Mouse (Mus musculus) lung, embryonic 14.5 days (tissue): Measurements from ENCODE around the gene Esyt1. TPM values are rescaled to one million over a fixed set of nuclear protein-coding genes. Genes with fewer than 3 reads are reported as not detected.

ENCODE experiments used
- ATAC-seq: fragments of 200-750 bp; cut with Nextera tagmentation; 2 replicates; pipeline ENCODE4 v1.8.0; 2017; ENCODE audit warnings: mild to moderate bottlenecking, moderate TSS enrichment, moderate library complexity; ENCODE audit not compliant: insufficient read depth
- DNase-seq: peaks from one replicate; pipeline ENCODE4 v3.0.0-alpha.2; 2015
- H3K27ac ChIP-seq: fragments of 300-500 bp; sonication (generic); 2 replicates; pipeline ENCODE4 v1.5.1; 2014; ENCODE audit warnings: low read depth, mild to moderate bottlenecking, moderate library complexity
- H3K27me3 ChIP-seq: fragments of 300-500 bp; sonication (generic); 2 replicates; pipeline ENCODE4 v1.6.1; 2014; ENCODE audit warnings: low read length, control low read depth; ENCODE audit not compliant: insufficient read depth
- H3K36me3 ChIP-seq: fragments of 300-500 bp; sonication (generic); 2 replicates; pipeline ENCODE4 v1.6.1; 2014; ENCODE audit warnings: control low read depth; ENCODE audit not compliant: insufficient read depth
- H3K4me1 ChIP-seq: fragments of 300-500 bp; sonication (generic); 2 replicates; pipeline ENCODE4 v1.6.1; 2014; ENCODE audit warnings: antibody characterized with exemption, control low read depth; ENCODE audit not compliant: insufficient read depth
- H3K4me2 ChIP-seq: fragments of 300-500 bp; sonication (generic); 2 replicates; pipeline ENCODE4 v1.6.1; 2014; ENCODE audit warnings: mild to moderate bottlenecking
- H3K4me3 ChIP-seq: fragments of 300-500 bp; sonication (generic); 2 replicates; pipeline ENCODE4 v1.5.1; 2014; ENCODE audit warnings: low read depth, low read length
- H3K9ac ChIP-seq: fragments of 300-500 bp; sonication (generic); 2 replicates; pipeline ENCODE4 v1.6.1; 2014
- H3K9me3 ChIP-seq: fragments of 300-500 bp; sonication (generic); 2 replicates; pipeline ENCODE4 v1.6.1; 2016; ENCODE audit warnings: low read depth, low read length, control low read depth
- CTCF ChIP-seq: IDR thresholded peaks from 2 replicates; pipeline ENCODE4 v1.5.1; 2016; ENCODE audit warnings: antibody characterized with exemption, low read depth
- WGBS: fragments of 180-500 bp; shearing (Covaris S2); extraction: QIAGEN DNeasy Blood & Tissue Kit; methylation state at CpG from one replicate; pipeline ENCODE4 v1.1.7; 2014; 5-methylcytosine and 5-hydroxymethylcytosine counted together
- polyA plus RNA-seq: library from polyadenylated mRNA; unstranded; fragments of >200 nt; fragmentation: Nextera tagmentation; extraction: Ambion mirVana; gene quantifications from 2 replicates; pipeline ENCODE4 v1.2.1, GENCODE M21; 2014

Esyt1 gene
- 21.5 and 23.0 TPM in 2 replicates for polyA plus RNA-seq

GRCm38 (mm10) chr10:128525671-128526308, at the start of gene Esyt1:
Esyt1 (minus strand) TSS chr10:128525871.
- peak within 1 kb of the TSS; percentile 80 for H3K27ac ChIP-seq
- under 1% methylated on average over 37 of the region's 37 CpGs for WGBS
- H3K9me3 ChIP-seq, result no peaks in the 10 kb centered on the region

GRCm38 (mm10) chr10:128575063-128575462, 49.4 kb upstream of the Esyt1 start:
- Histone ChIP-seq H3K27ac (no peak overlapping the region), H3K4me1 (no peaks in the 10 kb centered on the region), H3K4me2 (no peak overlapping the region), H3K9me3 (no peaks in the 10 kb centered on the region), H3K36me3 (peaks cover 28% of the 10 kb centered on the region), H3K4me3 (no peak overlapping the region), H3K9ac (no peak overlapping the region), H3K27me3 (no peaks in the 10 kb centered on the region)
- DNase-seq, result no peak
- ATAC-seq, result no peak
- 93% methylated on average over 2 of the region's 2 CpGs for WGBS
- TF ChIP-seq CTCF, result peak; percentile 53

More at GRCm38 (mm10) chr10:128525671-128526308, at the start of gene Esyt1:
- ATAC-seq (peak; percentile 97), DNase-seq (peak; percentile 99)
- H3K36me3 ChIP-seq, result 0 out of 2 replicates have a peak, but pooled peaks cover 5% of the 10 kb centered on the region
- peak within 1 kb of the TSS; percentile 100 for H3K4me2 ChIP-seq
- peak within 1 kb of the TSS; percentile 78 for H3K9ac ChIP-seq
- H3K27me3 ChIP-seq, result no peaks in the 10 kb centered on the region
- no peaks in the 10 kb centered on the region for H3K4me1 ChIP-seq
- peak within 1 kb of the TSS; percentile 82 for H3K4me3 ChIP-seq
- peak; percentile 49 for TF ChIP-seq CTCF

- H3K27me3 ChIP-seq, result no peaks in the 10 kb centered on the region
- H3K4me3 ChIP-seq, result peak within 1 kb of the TSS; percentile 92
- TF ChIP-seq CTCF, result peak; percentile 26; the same call in 1 of the 2 replicates
- H3K4me2 ChIP-seq, result peak within 1 kb of the TSS; percentile 66
- no peaks in the 10 kb centered on the region; the same call in 1 of the 2 replicates for H3K4me1 ChIP-seq
- H3K27ac ChIP-seq, result peak within 1 kb of the TSS; percentile 93
- no peaks in the 10 kb centered on the region for H3K9me3 ChIP-seq
- peaks cover 27% of the 10 kb centered on the region for H3K36me3 ChIP-seq
- peak within 1 kb of the TSS; percentile 93 for H3K9ac ChIP-seq
- WGBS, result under 1% methylated on average over 58 of the region's 58 CpGs
- DNase-seq, result peak; percentile 100
- peak; percentile 99 for ATAC-seq
These were observed 40.3 kb upstream of the Esyt1 start, which contains the start of gene Pa2g4 for GRCm38 (mm10) chr10:128565788-128566531. Pa2g4 (minus strand) TSS chr10:128565987.

DNA sequence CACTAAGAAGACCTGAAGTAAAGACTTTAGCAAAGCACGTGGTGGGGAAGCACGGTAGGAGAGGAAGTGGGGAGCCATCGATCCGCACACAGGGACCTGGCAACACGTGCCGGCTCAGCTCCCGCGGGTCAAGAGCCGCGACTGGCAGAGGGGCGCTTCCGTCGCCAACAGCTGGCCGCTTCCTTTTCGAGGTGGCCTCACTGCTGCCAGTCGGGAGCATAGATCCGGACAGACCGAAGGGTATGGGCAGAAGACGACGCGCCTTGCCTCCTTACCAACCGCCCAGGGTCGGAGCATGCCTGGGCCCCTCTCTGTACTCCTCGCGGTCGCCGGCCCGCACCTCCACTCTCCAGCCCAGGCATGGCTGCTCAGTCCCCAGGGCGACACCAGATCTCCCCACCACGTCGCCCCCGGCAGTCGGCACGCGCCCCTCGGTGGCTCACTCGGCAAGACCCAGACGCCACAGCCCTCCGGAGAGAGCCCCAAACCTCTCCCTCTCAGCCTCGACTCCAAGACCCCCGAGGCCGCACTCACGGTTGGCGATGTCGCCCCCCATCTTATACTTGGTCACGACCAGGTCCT, 39.6 kb upstream of the Esyt1 start:
- Histone ChIP-seq H3K27me3 (no peaks in the 10 kb centered on the region), H3K36me3 (peaks cover 32% of the 10 kb centered on the region), H3K4me2 (peak overlapping the region; percentile 66), H3K9me3 (no peaks in the 10 kb centered on the region), H3K9ac (peak overlapping the region; percentile 93), H3K4me1 (no peaks in the 10 kb centered on the region; the same call in 1 of the 2 replicates), H3K27ac (peak overlapping the region; percentile 93), H3K4me3 (peak overlapping the region; percentile 92)
- 0 out of 2 replicates have a peak, but pooled peaks have one; percentile 3 for TF ChIP-seq CTCF
- peak; percentile 28 for ATAC-seq
- DNase-seq, result peak; percentile 53
- WGBS, result under 1% methylated on average over 46 of the region's 46 CpGs

DNA sequence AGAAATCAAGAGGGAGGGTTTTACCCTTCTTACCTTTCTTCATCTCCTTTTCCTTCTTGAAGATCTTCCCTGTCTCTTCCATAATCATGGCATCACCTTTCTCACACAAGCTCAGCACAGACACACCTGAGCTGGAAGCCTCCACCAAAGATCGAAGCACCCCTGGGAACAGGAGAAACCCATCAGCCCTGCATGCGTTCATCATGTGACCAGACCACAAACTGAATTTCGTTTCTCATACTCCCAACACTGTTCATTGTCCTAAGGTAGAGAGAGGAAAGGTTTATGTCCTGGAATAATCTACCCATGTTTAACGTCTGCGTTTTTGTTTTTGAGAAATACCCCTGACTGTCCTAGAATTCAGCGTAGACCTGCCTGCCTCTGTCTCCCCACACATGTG, 37.9 kb upstream of the Esyt1 start:
- Histone ChIP-seq H3K4me2 (peak overlapping the region; percentile 66), H3K36me3 (peaks cover 50% of the 10 kb centered on the region), H3K27ac (no peak overlapping the region), H3K9ac (peak overlapping the region; percentile 93; the same call in 1 of the 2 replicates), H3K4me1 (no peaks in the 10 kb centered on the region; the same call in 1 of the 2 replicates), H3K27me3 (no peaks in the 10 kb centered on the region), H3K9me3 (no peaks in the 10 kb centered on the region), H3K4me3 (no peak overlapping the region)
- DNase-seq, result no peak
- no peak for TF ChIP-seq CTCF
- WGBS, result 91% methylated on average over 6 of the region's 6 CpGs
- ATAC-seq, result no peak

- peaks cover 51% of the 10 kb centered on the region for H3K36me3 ChIP-seq
These were observed 31.3 kb upstream of the Esyt1 start for GRCm38 (mm10) chr10:128556963-128557362.

More at GRCm38 (mm10) chr10:128556963-128557362, 31.3 kb upstream of the Esyt1 start:
- Histone ChIP-seq H3K4me3 (no peak overlapping the region), H3K27me3 (no peaks in the 10 kb centered on the region), H3K9me3 (no peaks in the 10 kb centered on the region), H3K4me1 (no peaks in the 10 kb centered on the region), H3K9ac (no peak overlapping the region), H3K4me2 (no peak overlapping the region), H3K27ac (no peak overlapping the region)
- no peak for TF ChIP-seq CTCF
- ATAC-seq (no peak), DNase-seq (no peak)
- WGBS, result 84% methylated on average over 6 of the region's 6 CpGs
